Mouse (Mus musculus): Measurements from ENCODE around the gene Nppb. TPM values are rescaled to one million over a fixed set of nuclear protein-coding genes. Genes with fewer than 3 reads are reported as not detected.

Gene Nppb
- polyA plus RNA-seq, 1 experiment from 2014 or later = not detected

GRCm38 (mm10) chr4:147938148-147939096, 47.2 kb upstream of the Nppb start:
- Histone ChIP-seq H3K27me3 (ENCODE audit: insufficient read depth, low read length) (no peaks in the 10 kb centered on the region), H3K4me2 (ENCODE audit: low read depth, low read length) (no peak overlapping the region), H3K9me3 (ENCODE audit: low read length) (no peaks in the 10 kb centered on the region), H3K27ac (ENCODE audit: low read depth) (peak overlapping the region; percentile 64), H3K4me3 (ENCODE audit: low read depth, low read length) (no peak overlapping the region), H3K9ac (replicated peaks) (no peak overlapping the region), H3K36me3 (replicated peaks; ENCODE audit: insufficient read depth, low read length) (0 out of 2 replicates have a peak, but pooled peaks cover 3% of the 10 kb centered on the region), H3K4me1 (ENCODE audit: insufficient read depth) (peaks cover 55% of the 10 kb centered on the region)
- no peak for ATAC-seq
- 42% methylated on average over 14 of the region's 14 CpGs for WGBS (ENCODE audit: insufficient replicate concordance)
- TF ChIP-seq EP300 (IDR thresholded peaks at IDR 0.05; ENCODE audit: low read depth) = no peak
- TF ChIP-seq CTCF (IDR thresholded peaks at IDR 0.05; ENCODE audit: low read depth) = no peak
- no peak for DNase-seq

- peaks cover 17% of the 10 kb centered on the region for H3K36me3 ChIP-seq (replicated peaks; ENCODE audit: insufficient read depth, low read length)
- H3K9ac ChIP-seq (replicated peaks) = no peak overlapping the region
- no peaks in the 10 kb centered on the region for H3K9me3 ChIP-seq (ENCODE audit: low read length)
- no peak overlapping the region for H3K4me3 ChIP-seq (ENCODE audit: low read depth, low read length)
- peak overlapping the region; percentile 45 for H3K27ac ChIP-seq (ENCODE audit: low read depth)
- H3K4me1 ChIP-seq (ENCODE audit: insufficient read depth) = peaks cover 49% of the 10 kb centered on the region
- TF ChIP-seq CTCF (IDR thresholded peaks at IDR 0.05; ENCODE audit: low read depth) = no peak
- TF ChIP-seq EP300 (IDR thresholded peaks at IDR 0.05; ENCODE audit: low read depth) = no peak
- DNase-seq = no peak
- WGBS (ENCODE audit: insufficient replicate concordance) = 60% methylated on average over 9 of the region's 9 CpGs
- peak overlapping the region; percentile 33 for H3K4me2 ChIP-seq (ENCODE audit: low read depth, low read length)
- no peaks in the 10 kb centered on the region for H3K27me3 ChIP-seq (ENCODE audit: insufficient read depth, low read length)
- no peak for ATAC-seq
Observed at GRCm38 (mm10) chr4:147940111-147940510, 45.5 kb upstream of the Nppb start.

- peak; percentile 91 for DNase-seq
- peak; percentile 82 for ATAC-seq
- peaks cover 49% of the 10 kb centered on the region for H3K4me1 ChIP-seq (ENCODE audit: insufficient read depth)
- WGBS (ENCODE audit: insufficient replicate concordance) = under 1% methylated on average over 33 of the region's 35 CpGs
- peak within 1 kb of the TSS; percentile 72 for H3K4me3 ChIP-seq (ENCODE audit: low read depth, low read length)
- no peaks in the 10 kb centered on the region for H3K27me3 ChIP-seq (ENCODE audit: insufficient read depth, low read length)
- TF ChIP-seq EP300 (IDR thresholded peaks at IDR 0.05; ENCODE audit: low read depth) = no peak
- no peak for TF ChIP-seq CTCF (IDR thresholded peaks at IDR 0.05; ENCODE audit: low read depth)
- peaks cover 22% of the 10 kb centered on the region for H3K36me3 ChIP-seq (replicated peaks; ENCODE audit: insufficient read depth, low read length)
- peak within 1 kb of the TSS; percentile 87 for H3K9ac ChIP-seq (replicated peaks)
- peak within 1 kb of the TSS; percentile 79 for H3K27ac ChIP-seq (ENCODE audit: low read depth)
- H3K9me3 ChIP-seq (ENCODE audit: low read length) = no peaks in the 10 kb centered on the region
- peak within 1 kb of the TSS; percentile 99 for H3K4me2 ChIP-seq (ENCODE audit: low read depth, low read length)
Observed at GRCm38 (mm10) chr4:147940576-147941044, 45.0 kb upstream of the Nppb start, which contains the start of gene 2510039O18Rik. TSS of gene 2510039O18Rik (plus strand) at chr4:147940895.

- ATAC-seq = peak; percentile 73
- H3K27ac ChIP-seq (ENCODE audit: low read depth) = peak overlapping the region; percentile 79
- 4% methylated on average over 72 of the region's 88 CpGs for WGBS (ENCODE audit: insufficient replicate concordance)
Observed at GRCm38 (mm10) chr4:147941045-147942020, 44.3 kb upstream of the Nppb start.

GRCm38 (mm10) chr4:147943005-147943404, 42.6 kb upstream of the Nppb start:
- H3K36me3 ChIP-seq (replicated peaks; ENCODE audit: insufficient read depth, low read length) = peaks cover 43% of the 10 kb centered on the region
- 90% methylated on average over 1 of the region's 1 CpGs for WGBS (ENCODE audit: insufficient replicate concordance)
- peaks cover 36% of the 10 kb centered on the region for H3K4me1 ChIP-seq (ENCODE audit: insufficient read depth)
- H3K9me3 ChIP-seq (ENCODE audit: low read length) = no peaks in the 10 kb centered on the region
- no peak overlapping the region for H3K4me3 ChIP-seq (ENCODE audit: low read depth, low read length)
- no peak overlapping the region for H3K9ac ChIP-seq (replicated peaks)
- TF ChIP-seq EP300 (IDR thresholded peaks at IDR 0.05; ENCODE audit: low read depth) (no peak), CTCF (IDR thresholded peaks at IDR 0.05; ENCODE audit: low read depth) (no peak)
- no peaks in the 10 kb centered on the region for H3K27me3 ChIP-seq (ENCODE audit: insufficient read depth, low read length)
- H3K27ac ChIP-seq (ENCODE audit: low read depth) = no peak overlapping the region
- DNase-seq (no peak), ATAC-seq (no peak)
- H3K4me2 ChIP-seq (ENCODE audit: low read depth, low read length) = peak overlapping the region; percentile 99

More at GRCm38 (mm10) chr4:147941045-147942020, 44.3 kb upstream of the Nppb start:
- no peaks in the 10 kb centered on the region for H3K9me3 ChIP-seq (ENCODE audit: low read length)
- no peaks in the 10 kb centered on the region for H3K27me3 ChIP-seq (ENCODE audit: insufficient read depth, low read length)
- peak; percentile 71 for DNase-seq
- H3K4me2 ChIP-seq (ENCODE audit: low read depth, low read length) = peak overlapping the region; percentile 99
- peak overlapping the region; percentile 72 for H3K4me3 ChIP-seq (ENCODE audit: low read depth, low read length)
- no peak for TF ChIP-seq CTCF (IDR thresholded peaks at IDR 0.05; ENCODE audit: low read depth)
- no peak for TF ChIP-seq EP300 (IDR thresholded peaks at IDR 0.05; ENCODE audit: low read depth)
- H3K4me1 ChIP-seq (ENCODE audit: insufficient read depth) = peaks cover 43% of the 10 kb centered on the region
- peaks cover 28% of the 10 kb centered on the region for H3K36me3 ChIP-seq (replicated peaks; ENCODE audit: insufficient read depth, low read length)
- H3K9ac ChIP-seq (replicated peaks) = peak overlapping the region; percentile 87
